Mouse (Mus musculus) hindbrain, embryonic 16.5 days (tissue): Measurements from ENCODE around the gene Nbeal2. TPM values are rescaled to one million over a fixed set of nuclear protein-coding genes. Genes with fewer than 3 reads are reported as not detected.

ENCODE experiments used
- ATAC-seq: fragments of 200-750 bp; cut with Nextera tagmentation; 2 replicates; pipeline ENCODE4 v1.8.0; 2017; ENCODE audit warnings: moderate TSS enrichment, moderate library complexity
- H3K27ac ChIP-seq: fragments of 300-500 bp; sonication (generic); 2 replicates; pipeline ENCODE4 v1.5.1; 2014; ENCODE audit warnings: low read depth, mild to moderate bottlenecking, control low read depth, low read length, moderate library complexity
- H3K27me3 ChIP-seq: fragments of 300-500 bp; sonication (generic); replicated peaks from 2 replicates; pipeline ENCODE4 v1.6.1; 2014; ENCODE audit warnings: low read length; ENCODE audit not compliant: control insufficient read depth, insufficient read depth
- H3K36me3 ChIP-seq: fragments of 300-500 bp; sonication (generic); 2 replicates; pipeline ENCODE4 v1.6.1; 2014; ENCODE audit warnings: mild to moderate bottlenecking, low read length, moderate library complexity, mixed read lengths; ENCODE audit not compliant: control insufficient read depth, insufficient read depth
- H3K4me1 ChIP-seq: fragments of 300-500 bp; sonication (generic); 2 replicates; pipeline ENCODE4 v1.6.1; 2014; ENCODE audit warnings: low read depth, low read length; ENCODE audit not compliant: control insufficient read depth, insufficient read depth
- H3K4me2 ChIP-seq: fragments of 300-500 bp; sonication (generic); 2 replicates; pipeline ENCODE4 v1.6.1; 2014; ENCODE audit warnings: mild to moderate bottlenecking, low read length, control low read depth, moderate library complexity
- H3K4me3 ChIP-seq: fragments of 300-500 bp; sonication (generic); 2 replicates; pipeline ENCODE4 v1.5.1; 2014; ENCODE audit warnings: mild to moderate bottlenecking, low read length, control low read depth, moderate library complexity
- H3K9ac ChIP-seq: fragments of 300-500 bp; sonication (generic); 2 replicates; pipeline ENCODE4 v1.6.1; 2014; ENCODE audit warnings: low read depth, mild to moderate bottlenecking, control low read depth, low read length, moderate library complexity
- H3K9me3 ChIP-seq: fragments of 300-500 bp; sonication (generic); 2 replicates; pipeline ENCODE4 v1.6.1; 2014; ENCODE audit warnings: mild to moderate bottlenecking, low read length, moderate library complexity; ENCODE audit not compliant: control insufficient read depth
- WGBS: fragments of 180-500 bp; shearing (Covaris S2); extraction: QIAGEN DNeasy Blood & Tissue Kit; methylation state at CpG from one replicate; pipeline ENCODE4 v1.1.7; 2014; 5-methylcytosine and 5-hydroxymethylcytosine counted together
- polyA plus RNA-seq: library from polyadenylated mRNA; unstranded; fragments of >200 nt; fragmentation: Nextera tagmentation; extraction: Ambion mirVana; gene quantifications from 2 replicates; pipeline ENCODE4 v1.2.1, GENCODE M21; 2015

Gene Nbeal2
- polyA plus RNA-seq, 1 experiment from 2014 or later = 3.2 TPM

- Histone ChIP-seq H3K27ac (peak within 1 kb of the TSS; percentile 96), H3K27me3 (peaks cover 4% of the 10 kb centered on the region), H3K4me3 (peak within 1 kb of the TSS; percentile 73), H3K4me2 (peak within 1 kb of the TSS; percentile 83), H3K9ac (peak within 1 kb of the TSS; percentile 92), H3K9me3 (no peaks in the 10 kb centered on the region), H3K4me1 (peaks cover 33% of the 10 kb centered on the region), H3K36me3 (no peaks in the 10 kb centered on the region)
- under 1% methylated on average over 52 of the region's 52 CpGs for WGBS
- ATAC-seq = peak; percentile 97
These were observed 2.6 kb upstream of the Nbeal2 start, which contains the start of gene Ccdc12 for GRCm38 (mm10) chr9:110656249-110657221. Gene Ccdc12, plus strand, starts transcription at chr9:110656503.

GRCm38 (mm10) chr9:110655651-110656007 lies 1.7 kb upstream of the Nbeal2 start:
- Histone ChIP-seq H3K4me2 (peak overlapping the region; percentile 82), H3K27me3 (peaks cover 7% of the 10 kb centered on the region), H3K4me1 (peaks cover 33% of the 10 kb centered on the region), H3K4me3 (peak overlapping the region; percentile 73), H3K27ac (peak overlapping the region; percentile 96), H3K9me3 (no peaks in the 10 kb centered on the region), H3K9ac (peak overlapping the region; percentile 92), H3K36me3 (no peaks in the 10 kb centered on the region)
- ATAC-seq = no peak
- whole genome bisulfite sequencing = 85% methylated on average over 10 of the region's 10 CpGs

GRCm38 (mm10) chr9:110654726-110655650 lies 1.0 kb upstream of the Nbeal2 start:
- 87% methylated on average over 19 of the region's 19 CpGs for WGBS
- Histone ChIP-seq H3K4me1 (peaks cover 33% of the 10 kb centered on the region), H3K27me3 (peaks cover 7% of the 10 kb centered on the region), H3K36me3 (no peaks in the 10 kb centered on the region), H3K4me3 (peak overlapping the region; percentile 83; the same call in 1 of the 2 replicates), H3K27ac (no peak overlapping the region), H3K9ac (peak overlapping the region; percentile 83; the same call in 1 of the 2 replicates), H3K9me3 (no peaks in the 10 kb centered on the region), H3K4me2 (peak overlapping the region; percentile 100)
- ATAC-seq = no peak

- peak overlapping the region; percentile 83 for H3K4me3 ChIP-seq
- no peak overlapping the region; the same call in 1 of the 2 replicates for H3K27ac ChIP-seq
- no peaks in the 10 kb centered on the region for H3K9me3 ChIP-seq
- H3K36me3 ChIP-seq = no peaks in the 10 kb centered on the region
- ATAC-seq = no peak
- WGBS = 22% methylated on average over 14 of the region's 14 CpGs
- peak overlapping the region; percentile 83 for H3K9ac ChIP-seq
- H3K4me1 ChIP-seq = peaks cover 38% of the 10 kb centered on the region
- H3K27me3 ChIP-seq = peaks cover 7% of the 10 kb centered on the region
- peak overlapping the region; percentile 100 for H3K4me2 ChIP-seq
These were observed 852 bp downstream of the Nbeal2 start for GRCm38 (mm10) chr9:110652963-110653654.

- 42% methylated on average over 13 of the region's 13 CpGs for WGBS
- ATAC-seq = no peak
- peaks cover 30% of the 10 kb centered on the region for H3K4me1 ChIP-seq
- no peaks in the 10 kb centered on the region for H3K36me3 ChIP-seq
- no peak overlapping the region for H3K27ac ChIP-seq
- no peak overlapping the region for H3K4me3 ChIP-seq
- H3K9ac ChIP-seq = no peak overlapping the region
- H3K4me2 ChIP-seq = peak overlapping the region; percentile 100
- H3K27me3 ChIP-seq = peaks cover 7% of the 10 kb centered on the region
- no peaks in the 10 kb centered on the region for H3K9me3 ChIP-seq
These were observed 1.8 kb downstream of the Nbeal2 start for GRCm38 (mm10) chr9:110651931-110652722.

- ATAC-seq = 0 out of 2 replicates have a peak, but pooled peaks have one; percentile 12
- H3K9ac ChIP-seq = no peak overlapping the region
- peak overlapping the region; percentile 54 for H3K27ac ChIP-seq
- H3K4me1 ChIP-seq = peaks cover 25% of the 10 kb centered on the region
- H3K4me3 ChIP-seq = no peak overlapping the region
- peaks cover 7% of the 10 kb centered on the region for H3K27me3 ChIP-seq
- no peaks in the 10 kb centered on the region for H3K36me3 ChIP-seq
- H3K4me2 ChIP-seq = peak overlapping the region; percentile 17; the same call in 1 of the 2 replicates
- H3K9me3 ChIP-seq = no peaks in the 10 kb centered on the region
These were observed 4.2 kb downstream of the Nbeal2 start for GRCm38 (mm10) chr9:110649775-110650174.

GRCm38 (mm10) chr9:110645219-110645618 lies 8.7 kb downstream of the Nbeal2 start:
- Histone ChIP-seq H3K36me3 (no peaks in the 10 kb centered on the region), H3K4me3 (no peak overlapping the region), H3K9me3 (no peaks in the 10 kb centered on the region), H3K27ac (no peak overlapping the region), H3K4me2 (no peak overlapping the region), H3K27me3 (no peaks in the 10 kb centered on the region), H3K4me1 (peaks cover 5% of the 10 kb centered on the region), H3K9ac (no peak overlapping the region)
- ATAC-seq = no peak
- WGBS = 82% methylated on average over 9 of the region's 9 CpGs

- no peak overlapping the region for H3K9ac ChIP-seq
- H3K27ac ChIP-seq = no peak overlapping the region
- no peak overlapping the region for H3K4me3 ChIP-seq
- H3K36me3 ChIP-seq = no peaks in the 10 kb centered on the region
- no peaks in the 10 kb centered on the region for H3K9me3 ChIP-seq
- H3K4me1 ChIP-seq = peaks cover under 1% of the 10 kb centered on the region; the same call in 1 of the 2 replicates
- no peaks in the 10 kb centered on the region for H3K27me3 ChIP-seq
- WGBS = 86% methylated on average over 10 of the region's 10 CpGs
- ATAC-seq = no peak
- H3K4me2 ChIP-seq = no peak overlapping the region
These were observed 9.7 kb downstream of the Nbeal2 start for GRCm38 (mm10) chr9:110644295-110644694.
